Mouse (Mus musculus) stomach, embryonic 15.5 days (tissue): ENCODE measurements around the gene Klhl7. TPM values are rescaled to one million over a fixed set of nuclear protein-coding genes. Genes with fewer than 3 reads are reported as not detected.

Experiments used
- ATAC-seq: fragments of 200-750 bp; cut with Nextera tagmentation; 2 replicates; pipeline ENCODE4 v1.8.0; 2017; ENCODE audit warnings: low read depth, moderate number of reproducible peaks, moderate TSS enrichment; ENCODE audit not compliant: insufficient read depth, low FRiP score
- H3K27ac ChIP-seq: fragments of 300-500 bp; sonication (generic); 2 replicates; pipeline ENCODE4 v1.5.1; 2015; ENCODE audit warnings: mild to moderate bottlenecking, inconsistent platforms
- H3K27me3 ChIP-seq: fragments of 300-500 bp; sonication (generic); replicated peaks from 2 replicates; pipeline ENCODE4 v1.6.1; 2015; ENCODE audit warnings: inconsistent platforms
- H3K36me3 ChIP-seq: fragments of 300-500 bp; sonication (generic); 2 replicates; pipeline ENCODE4 v1.6.1; 2015; ENCODE audit warnings: inconsistent platforms
- H3K4me1 ChIP-seq: fragments of 300-500 bp; sonication (generic); 2 replicates; pipeline ENCODE4 v1.6.1; 2015; ENCODE audit warnings: inconsistent platforms
- H3K4me2 ChIP-seq: fragments of 300-500 bp; sonication (generic); 2 replicates; pipeline ENCODE4 v1.6.1; 2015; ENCODE audit warnings: mild to moderate bottlenecking, inconsistent platforms
- H3K4me3 ChIP-seq: fragments of 300-500 bp; sonication (generic); replicated peaks from 2 replicates; pipeline ENCODE4 v1.5.1; 2015; ENCODE audit warnings: inconsistent platforms
- H3K9ac ChIP-seq: fragments of 300-500 bp; sonication (generic); 2 replicates; pipeline ENCODE4 v1.6.1; 2015; ENCODE audit warnings: inconsistent platforms
- H3K9me3 ChIP-seq: fragments of 300-500 bp; sonication (generic); 2 replicates; pipeline ENCODE4 v1.6.1; 2016; ENCODE audit warnings: inconsistent platforms
- WGBS: fragments of 180-500 bp; shearing (Covaris S2); methylation state at CpG from one replicate; pipeline ENCODE4 v1.1.7; 2015; 5-methylcytosine and 5-hydroxymethylcytosine counted together
- polyA plus RNA-seq: library from polyadenylated mRNA; unstranded; fragments of >200 nt; fragmentation: Nextera tagmentation; extraction: Ambion mirVana; gene quantifications from 2 replicates; pipeline ENCODE4 v1.2.1, GENCODE M21; 2015

Gene Klhl7
- polyA plus RNA-seq, 1 experiment from 2014 or later = 47.3 TPM

DNA sequence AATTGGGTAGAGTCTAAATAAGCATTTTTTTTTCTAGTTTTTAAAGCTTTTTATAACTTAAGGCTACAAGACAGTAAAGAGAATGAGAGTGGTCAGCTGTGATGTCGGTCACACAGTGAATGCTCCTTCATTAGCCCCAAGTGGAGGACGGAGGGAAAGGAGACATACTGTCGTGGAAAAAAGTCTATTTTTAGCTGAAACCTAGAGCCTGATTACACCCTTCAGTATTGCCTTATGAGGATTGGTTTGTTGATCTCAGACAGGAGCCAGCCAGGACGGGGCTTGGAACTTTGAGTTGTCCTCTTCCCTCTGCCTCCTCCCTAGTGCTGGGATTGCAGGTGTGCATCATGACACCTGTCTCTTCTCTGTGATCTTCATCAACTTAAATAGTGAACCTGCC is 26.6 kb downstream of the Klhl7 start:
- no peak for ATAC-seq
- H3K9me3 ChIP-seq = no peaks in the 10 kb centered on the region
- no peak overlapping the region for H3K4me3 ChIP-seq
- no peaks in the 10 kb centered on the region for H3K36me3 ChIP-seq
- no peak overlapping the region for H3K9ac ChIP-seq
- H3K27me3 ChIP-seq = no peaks in the 10 kb centered on the region
- 68% methylated on average over 4 of the region's 4 CpGs for WGBS
- H3K27ac ChIP-seq = no peak overlapping the region
- H3K4me1 ChIP-seq = no peaks in the 10 kb centered on the region
- no peak overlapping the region for H3K4me2 ChIP-seq

DNA sequence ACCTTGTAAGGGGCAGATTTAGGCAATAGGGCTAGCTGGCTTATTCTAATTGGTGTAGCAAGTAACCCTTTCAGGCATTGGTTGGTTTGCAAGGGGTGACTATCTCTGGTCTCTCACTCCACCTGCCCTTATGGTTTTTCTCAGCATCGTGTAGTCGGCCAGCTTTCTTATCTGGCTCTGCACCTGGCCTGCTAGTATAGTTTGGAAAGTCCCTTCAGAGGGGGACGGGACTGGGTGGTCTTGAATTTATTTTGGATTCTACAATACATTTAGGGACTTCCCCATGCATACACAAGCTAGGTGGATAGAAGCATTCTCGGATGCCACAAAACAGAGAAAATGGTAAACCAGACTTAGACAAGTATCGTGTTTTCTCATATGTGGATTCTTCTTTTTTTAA is 46.6 kb downstream of the Klhl7 start:
- no peak for ATAC-seq
- Histone ChIP-seq H3K4me3 (no peak overlapping the region), H3K9me3 (no peaks in the 10 kb centered on the region), H3K27ac (no peak overlapping the region), H3K9ac (no peak overlapping the region), H3K4me1 (no peaks in the 10 kb centered on the region), H3K27me3 (no peaks in the 10 kb centered on the region), H3K36me3 (peaks cover 19% of the 10 kb centered on the region), H3K4me2 (no peak overlapping the region)
- 88% methylated on average over 5 of the region's 5 CpGs for WGBS

DNA sequence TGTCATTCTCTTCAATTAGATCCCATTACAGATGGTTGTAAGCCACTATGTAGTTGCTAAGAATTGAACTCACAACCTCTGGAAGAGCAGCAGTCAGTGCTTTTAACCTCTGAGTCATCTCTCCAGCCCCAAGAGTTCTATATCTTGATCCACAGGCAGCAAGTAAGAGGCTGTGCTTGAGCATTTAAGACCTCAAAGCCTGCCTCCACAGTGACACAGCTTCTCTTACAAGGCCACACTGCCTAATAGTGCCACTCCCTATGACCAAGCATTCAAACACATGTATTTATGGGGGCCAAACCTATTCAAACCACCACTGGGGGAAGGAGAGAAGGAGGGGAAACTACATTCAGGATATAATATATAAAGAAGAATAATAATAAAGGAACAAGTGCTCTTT is 51.8 kb downstream of the Klhl7 start:
- H3K4me3 ChIP-seq = no peak overlapping the region
- H3K4me1 ChIP-seq = no peaks in the 10 kb centered on the region
- H3K27ac ChIP-seq = no peak overlapping the region
- ATAC-seq = no peak
- H3K9ac ChIP-seq = no peak overlapping the region
- peaks cover 8% of the 10 kb centered on the region; the same call in 1 of the 2 replicates for H3K36me3 ChIP-seq
- no peaks in the 10 kb centered on the region for H3K9me3 ChIP-seq
- H3K4me2 ChIP-seq = no peak overlapping the region
- no peaks in the 10 kb centered on the region for H3K27me3 ChIP-seq

DNA sequence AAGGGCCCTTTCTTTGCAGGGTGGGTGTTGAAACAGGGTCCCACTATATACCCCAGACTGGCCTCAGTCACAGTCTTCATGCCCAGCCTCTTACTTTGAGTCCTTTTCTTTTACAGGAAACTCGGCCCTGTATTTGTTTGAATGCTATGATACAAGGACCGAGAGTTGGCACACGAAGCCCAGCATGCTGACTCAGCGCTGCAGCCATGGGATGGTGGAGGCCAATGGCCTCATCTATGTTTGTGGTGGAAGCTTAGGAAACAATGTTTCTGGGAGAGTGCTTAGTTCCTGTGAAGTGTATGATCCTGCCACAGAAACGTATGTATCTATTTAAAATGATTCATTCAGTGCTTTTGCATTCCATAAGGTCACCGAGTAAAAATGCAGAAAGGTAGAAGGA is 56.4 kb downstream of the Klhl7 start:
- no peaks in the 10 kb centered on the region for H3K27me3 ChIP-seq
- H3K4me3 ChIP-seq = no peak overlapping the region
- H3K9ac ChIP-seq = no peak overlapping the region
- WGBS = 90% methylated on average over 6 of the region's 6 CpGs
- peaks cover 8% of the 10 kb centered on the region; the same call in 1 of the 2 replicates for H3K36me3 ChIP-seq
- no peak overlapping the region for H3K27ac ChIP-seq
- ATAC-seq = no peak
- no peaks in the 10 kb centered on the region for H3K9me3 ChIP-seq
- no peaks in the 10 kb centered on the region for H3K4me1 ChIP-seq
- H3K4me2 ChIP-seq = no peak overlapping the region

DNA sequence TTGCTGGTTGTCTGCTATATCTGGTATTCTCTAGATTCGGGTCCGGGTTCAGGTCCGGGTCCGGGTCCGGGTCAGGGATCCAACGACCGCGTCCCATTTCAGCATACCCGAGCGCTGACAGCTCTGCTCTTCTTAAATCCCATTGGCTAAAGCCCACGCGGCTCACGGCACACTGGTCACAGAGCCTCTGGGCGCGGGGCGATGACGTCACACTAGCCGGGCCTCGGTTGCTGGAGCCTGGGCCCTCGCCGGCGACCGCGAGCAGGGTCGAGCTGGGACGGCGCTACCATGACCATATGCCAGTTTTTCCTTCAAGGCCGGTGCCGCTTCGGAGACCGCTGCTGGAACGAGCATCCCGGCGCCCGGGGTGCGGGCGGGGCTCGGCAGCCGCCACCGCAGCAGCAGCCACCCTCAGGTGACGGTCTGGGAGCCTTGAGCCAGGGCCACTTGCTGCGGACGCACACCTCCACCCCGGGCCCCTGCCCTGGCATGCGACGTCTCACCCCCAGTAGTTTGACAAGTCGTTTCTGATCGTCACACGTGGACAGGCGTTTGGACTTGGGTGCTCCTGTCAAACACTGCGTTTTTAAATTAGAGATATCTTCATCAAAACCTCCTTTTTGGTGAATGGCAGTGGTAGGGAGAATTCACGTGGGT is 64.5 kb downstream of the Klhl7 start, which contains the start of gene Nupl2:
Nupl2 (plus strand) TSS at position 175 of the 657 bp plus-strand sequence.
- peak within 1 kb of the TSS; percentile 68 for H3K27ac ChIP-seq

DNA sequence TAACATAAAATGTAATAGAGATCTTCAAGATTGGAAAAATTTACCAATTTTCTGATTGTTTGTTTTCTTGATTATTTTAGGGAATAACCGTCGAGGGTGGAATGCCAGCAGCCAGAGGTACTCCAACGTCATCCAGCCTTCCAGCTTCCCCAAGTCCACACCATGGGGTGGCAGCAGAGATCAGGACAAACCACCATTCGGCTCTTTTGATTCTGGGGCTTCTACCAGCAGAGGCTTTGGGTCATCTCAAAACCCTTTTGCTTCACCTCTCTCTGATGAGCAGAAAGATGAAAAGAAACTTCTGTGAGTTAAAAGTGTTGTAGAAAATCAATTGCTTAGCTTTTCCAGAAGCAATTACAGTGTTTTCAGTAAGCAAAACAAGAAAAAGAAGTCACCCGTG is 66.9 kb downstream of the Klhl7 start:
- Histone ChIP-seq H3K9ac (no peak overlapping the region), H3K4me2 (no peak overlapping the region), H3K9me3 (no peaks in the 10 kb centered on the region), H3K4me3 (no peak overlapping the region), H3K4me1 (peaks cover 3% of the 10 kb centered on the region; the same call in 1 of the 2 replicates), H3K36me3 (0 out of 2 replicates have a peak, but pooled peaks cover 3% of the 10 kb centered on the region), H3K27me3 (no peaks in the 10 kb centered on the region), H3K27ac (no peak overlapping the region)
- ATAC-seq = no peak
- 39% methylated on average over 5 of the region's 5 CpGs for WGBS

More for the DNA sequence above, 64.5 kb downstream of the Klhl7 start, which contains the start of gene Nupl2:
- Histone ChIP-seq H3K9ac (peak within 1 kb of the TSS; percentile 92), H3K4me2 (peak within 1 kb of the TSS; percentile 73), H3K36me3 (no peaks in the 10 kb centered on the region), H3K4me1 (peaks cover 3% of the 10 kb centered on the region; the same call in 1 of the 2 replicates), H3K9me3 (no peaks in the 10 kb centered on the region), H3K27me3 (no peaks in the 10 kb centered on the region), H3K4me3 (peak within 1 kb of the TSS; percentile 93)
- under 1% methylated on average over 52 of the region's 52 CpGs for WGBS
- peak; percentile 98 for ATAC-seq

DNA sequence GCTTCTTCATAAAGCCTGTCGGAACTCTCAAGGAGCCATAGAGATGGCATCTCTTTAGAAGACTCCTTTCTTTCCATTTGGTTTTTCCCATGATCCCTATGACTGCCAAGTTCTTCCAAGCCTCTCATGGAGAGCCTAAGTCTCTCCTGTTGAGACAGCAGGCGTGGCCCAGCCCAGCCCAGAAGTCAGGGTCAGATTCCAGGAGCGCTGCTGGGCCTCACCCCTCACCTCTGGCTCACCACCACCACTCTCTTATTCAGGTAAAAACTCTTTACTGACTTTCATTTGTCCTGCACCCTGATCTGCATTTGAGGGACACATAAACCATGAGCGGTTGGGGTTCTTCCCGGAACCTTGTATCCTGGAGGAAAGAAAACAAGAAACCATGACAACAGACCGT is 69.5 kb downstream of the Klhl7 start:
- no peak overlapping the region for H3K27ac ChIP-seq
- ATAC-seq = no peak
- H3K9ac ChIP-seq = no peak overlapping the region
- no peak overlapping the region for H3K4me2 ChIP-seq
- 0 out of 2 replicates have a peak, but pooled peaks cover 3% of the 10 kb centered on the region for H3K36me3 ChIP-seq
- H3K4me1 ChIP-seq = peaks cover 3% of the 10 kb centered on the region; the same call in 1 of the 2 replicates
- WGBS = 88% methylated on average over 6 of the region's 6 CpGs
- no peaks in the 10 kb centered on the region for H3K9me3 ChIP-seq
- H3K4me3 ChIP-seq = no peak overlapping the region
- no peaks in the 10 kb centered on the region for H3K27me3 ChIP-seq

DNA sequence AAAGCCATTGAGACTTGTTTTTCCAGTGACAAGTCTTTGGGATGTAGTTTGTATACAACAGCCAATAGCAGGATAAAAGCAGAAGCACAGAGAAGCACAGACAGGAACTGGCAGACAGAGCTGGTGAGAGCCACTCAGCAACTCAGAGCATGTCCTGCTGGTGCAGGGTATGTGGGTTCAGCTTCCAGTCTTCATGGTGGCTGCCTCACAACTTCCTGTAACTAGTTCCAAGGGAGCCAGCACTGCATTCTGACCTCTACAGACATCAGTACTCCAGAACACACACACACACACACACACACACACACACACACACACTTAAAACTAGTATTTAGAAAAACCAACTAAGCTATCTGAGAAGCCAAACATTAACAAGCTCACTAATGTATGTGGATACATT is 71.7 kb downstream of the Klhl7 start:
- no peaks in the 10 kb centered on the region for H3K27me3 ChIP-seq
- no peak overlapping the region for H3K4me2 ChIP-seq
- no peaks in the 10 kb centered on the region for H3K4me1 ChIP-seq
- H3K27ac ChIP-seq = no peak overlapping the region
- H3K4me3 ChIP-seq = no peak overlapping the region
- no peaks in the 10 kb centered on the region for H3K9me3 ChIP-seq
- H3K36me3 ChIP-seq = 0 out of 2 replicates have a peak, but pooled peaks cover 3% of the 10 kb centered on the region
- ATAC-seq = no peak
- H3K9ac ChIP-seq = no peak overlapping the region

DNA sequence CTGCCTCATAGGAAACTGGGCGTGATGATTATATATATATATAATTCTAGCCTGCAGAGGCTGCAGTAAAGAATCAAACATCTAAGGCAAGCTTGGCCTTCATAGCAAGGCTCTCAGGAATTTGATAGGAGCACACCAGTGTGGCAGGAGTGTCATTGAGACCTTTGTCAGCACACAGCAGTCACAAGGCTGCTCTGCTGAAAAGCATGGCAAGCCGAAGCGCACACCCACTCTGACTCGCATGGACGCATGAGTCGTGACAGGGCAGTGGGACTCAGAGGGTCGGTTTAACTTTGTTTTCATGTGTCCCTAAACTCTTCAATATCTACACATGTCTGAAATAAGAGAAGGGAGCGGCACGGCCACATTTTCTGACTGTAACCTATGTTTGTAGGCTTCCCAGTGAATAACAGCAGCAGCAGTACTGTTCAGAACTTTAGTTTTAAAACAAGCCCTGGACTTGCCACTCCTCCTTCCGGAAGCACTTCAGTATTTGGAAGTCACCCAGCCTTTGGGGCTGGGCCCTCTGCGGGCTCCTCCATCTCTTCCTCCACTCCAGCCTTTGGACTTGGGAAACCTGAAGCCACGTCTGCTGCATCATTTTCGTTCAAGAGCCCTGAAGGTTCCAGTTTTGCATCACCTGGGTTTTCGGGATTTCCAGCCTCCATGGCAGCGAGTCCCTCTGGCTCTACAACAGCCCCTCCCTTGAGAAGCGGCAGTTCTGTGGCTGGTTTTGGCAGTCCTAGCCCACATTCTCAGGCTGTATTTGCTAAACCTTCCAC is 81.3 kb downstream of the Klhl7 start:
- whole genome bisulfite sequencing = 90% methylated on average over 16 of the region's 16 CpGs
- Histone ChIP-seq H3K27me3 (no peaks in the 10 kb centered on the region), H3K4me2 (no peak overlapping the region), H3K9ac (no peak overlapping the region), H3K27ac (no peak overlapping the region), H3K4me1 (no peaks in the 10 kb centered on the region), H3K36me3 (peaks cover 18% of the 10 kb centered on the region; the same call in 1 of the 2 replicates), H3K4me3 (no peak overlapping the region), H3K9me3 (no peaks in the 10 kb centered on the region)
- no peak for ATAC-seq

DNA sequence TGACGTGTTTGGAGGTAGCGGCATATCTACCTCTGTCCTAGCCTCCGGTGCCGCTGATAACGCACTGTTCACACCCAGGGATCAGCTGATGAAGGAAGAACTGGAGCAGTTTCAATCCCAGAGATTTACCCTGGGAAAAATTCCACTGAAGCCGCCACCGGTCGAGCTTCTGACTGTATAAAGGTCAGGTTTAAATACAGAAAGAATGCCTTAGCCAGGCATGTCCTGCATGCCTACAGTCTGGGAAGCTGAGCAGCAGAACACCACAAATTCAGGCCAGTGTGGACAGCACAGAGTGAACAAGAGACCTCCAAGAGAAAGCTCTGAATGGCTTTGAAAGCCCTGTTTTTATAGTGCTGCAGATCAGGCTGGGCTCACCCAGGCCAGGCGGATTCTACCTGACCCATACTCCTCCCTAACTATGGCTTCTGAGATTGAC is 81.9 kb downstream of the Klhl7 start:
- H3K4me1 ChIP-seq = no peaks in the 10 kb centered on the region
- 88% methylated on average over 9 of the region's 9 CpGs for WGBS
- no peak overlapping the region for H3K9ac ChIP-seq
- H3K4me3 ChIP-seq = no peak overlapping the region
- peaks cover 18% of the 10 kb centered on the region; the same call in 1 of the 2 replicates for H3K36me3 ChIP-seq
- no peaks in the 10 kb centered on the region for H3K9me3 ChIP-seq
- no peak for ATAC-seq
- no peak overlapping the region for H3K4me2 ChIP-seq
- no peaks in the 10 kb centered on the region for H3K27me3 ChIP-seq
- no peak overlapping the region for H3K27ac ChIP-seq

DNA sequence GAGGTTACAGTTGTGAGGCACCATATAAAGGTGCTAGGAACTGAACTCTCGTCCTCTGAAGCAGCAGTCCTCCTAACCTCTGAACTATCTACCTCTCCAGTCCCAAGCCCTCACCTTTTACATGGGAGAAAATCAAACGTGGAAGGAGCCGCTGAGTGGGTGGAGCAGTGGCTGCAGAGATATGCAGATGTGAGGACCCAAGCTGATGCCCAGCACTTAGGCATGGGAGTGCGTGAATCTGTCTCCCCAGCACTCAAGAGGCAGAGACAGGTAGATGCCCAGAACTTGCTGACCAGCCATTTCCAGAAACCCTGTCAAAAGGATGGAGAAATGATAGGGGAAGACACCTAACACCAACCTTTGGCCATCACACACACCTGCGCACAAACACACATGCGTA is 82.7 kb downstream of the Klhl7 start:
- Histone ChIP-seq H3K4me3 (no peak overlapping the region), H3K4me2 (no peak overlapping the region), H3K36me3 (peaks cover 18% of the 10 kb centered on the region; the same call in 1 of the 2 replicates), H3K27me3 (no peaks in the 10 kb centered on the region), H3K9me3 (no peaks in the 10 kb centered on the region), H3K9ac (no peak overlapping the region), H3K4me1 (no peaks in the 10 kb centered on the region), H3K27ac (no peak overlapping the region)
- ATAC-seq = no peak
- 93% methylated on average over 6 of the region's 6 CpGs for WGBS

DNA sequence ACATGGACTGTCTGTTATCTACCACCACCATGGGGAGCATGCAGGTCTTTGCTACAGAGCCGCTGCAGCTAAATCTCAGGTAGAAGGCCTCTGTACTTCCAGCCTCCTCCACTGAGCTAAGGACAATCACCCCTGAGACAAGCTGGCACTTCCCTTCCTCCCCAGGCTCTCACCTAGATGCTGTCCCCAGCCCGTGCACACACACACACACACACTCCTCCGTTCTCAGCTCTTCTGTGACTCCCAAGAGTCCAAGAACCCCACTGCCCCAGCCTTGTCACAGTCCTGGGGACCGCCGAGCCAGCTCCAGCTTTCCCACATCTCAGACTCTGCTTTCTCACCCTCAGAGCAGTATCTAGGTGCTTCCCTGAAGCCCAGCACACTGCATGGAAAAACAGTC is 83.6 kb downstream of the Klhl7 start:
- Histone ChIP-seq H3K27ac (no peak overlapping the region), H3K9ac (no peak overlapping the region), H3K4me1 (no peaks in the 10 kb centered on the region), H3K9me3 (no peaks in the 10 kb centered on the region), H3K4me3 (no peak overlapping the region), H3K36me3 (peaks cover 18% of the 10 kb centered on the region; the same call in 1 of the 2 replicates), H3K4me2 (no peak overlapping the region), H3K27me3 (no peaks in the 10 kb centered on the region)
- 90% methylated on average over 5 of the region's 5 CpGs for WGBS
- no peak for ATAC-seq
